Mouse (Mus musculus) right cerebral cortex, postnatal 4 days (tissue): Measurements from ENCODE around the gene Lamb1.

Experiments used
- DNase-seq: peaks from one replicate; pipeline ENCODE4 v3.0.0-alpha.2; 2022

The Lamb1 gene

GRCm38 (mm10) chr12:31290951-31291350 is 25.9 kb downstream of the Lamb1 start:
- DNase-seq, result no peak

- DNase-seq, result no peak
Observed at GRCm38 (mm10) chr12:31293361-31294142, 28.5 kb downstream of the Lamb1 start.

GRCm38 (mm10) chr12:31294526-31294925 is 29.5 kb downstream of the Lamb1 start:
- no peak for DNase-seq

GRCm38 (mm10) chr12:31294996-31295395 is 30.0 kb downstream of the Lamb1 start:
- no peak for DNase-seq

GRCm38 (mm10) chr12:31295505-31295904 is 30.5 kb downstream of the Lamb1 start:
- DNase-seq, result no peak

- DNase-seq, result no peak
Observed at GRCm38 (mm10) chr12:31296097-31296496, 31.1 kb downstream of the Lamb1 start.

- DNase-seq, result no peak
Observed at GRCm38 (mm10) chr12:31298122-31298521, 33.1 kb downstream of the Lamb1 start.

- DNase-seq, result no peak
Observed at GRCm38 (mm10) chr12:31298530-31298929, 33.5 kb downstream of the Lamb1 start.

- no peak for DNase-seq
Observed at GRCm38 (mm10) chr12:31299126-31299525, 34.1 kb downstream of the Lamb1 start.

GRCm38 (mm10) chr12:31299676-31300197 is 34.7 kb downstream of the Lamb1 start:
- no peak for DNase-seq

GRCm38 (mm10) chr12:31300276-31300675 is 35.2 kb downstream of the Lamb1 start:
- DNase-seq, result no peak

- DNase-seq, result no peak
Observed at GRCm38 (mm10) chr12:31302266-31302665, 37.2 kb downstream of the Lamb1 start.

- no peak for DNase-seq
Observed at GRCm38 (mm10) chr12:31302766-31303511, 37.9 kb downstream of the Lamb1 start.

- DNase-seq, result peak; percentile 23
Observed at GRCm38 (mm10) chr12:31306075-31306675, 41.1 kb downstream of the Lamb1 start.

- DNase-seq, result no peak
Observed at GRCm38 (mm10) chr12:31307011-31307410, 42.0 kb downstream of the Lamb1 start.

GRCm38 (mm10) chr12:31307756-31308155 is 42.7 kb downstream of the Lamb1 start:
- no peak for DNase-seq

- DNase-seq, result no peak
Observed at GRCm38 (mm10) chr12:31310687-31311086, 45.7 kb downstream of the Lamb1 start.

- no peak for DNase-seq
Observed at GRCm38 (mm10) chr12:31311671-31312265, 46.7 kb downstream of the Lamb1 start.

- DNase-seq, result no peak
Observed at GRCm38 (mm10) chr12:31312281-31312680, 47.2 kb downstream of the Lamb1 start.

- DNase-seq, result no peak
Observed at GRCm38 (mm10) chr12:31313136-31313535, 48.1 kb downstream of the Lamb1 start.

GRCm38 (mm10) chr12:31314310-31314709 is 49.3 kb downstream of the Lamb1 start:
- DNase-seq, result no peak

- no peak for DNase-seq
Observed at GRCm38 (mm10) chr12:31315961-31316360, 50.9 kb downstream of the Lamb1 start.
